Mouse (Mus musculus) cerebellum, adult 11-12 months (tissue): Measurements from ENCODE around the gene Cog2.
A peak's percentile ranks its signal among the peaks of the same experiment; 100 is the strongest.

Source experiments
- DNase-seq: peaks from one replicate; pipeline ENCODE4 v3.0.0; 2022

The Cog2 gene

GRCm38 (mm10) chr8:124572430-124572775 is 51.8 kb downstream of the Cog2 start:
- no peak for DNase-seq

- peak; percentile 84 for DNase-seq
These were observed 53.2 kb downstream of the Cog2 start for GRCm38 (mm10) chr8:124573552-124574340.

- no peak for DNase-seq
These were observed 55.2 kb downstream of the Cog2 start, which contains the start of gene Capn9 for GRCm38 (mm10) chr8:124575811-124576210. Gene Capn9, plus strand, starts transcription at chr8:124576111.

GRCm38 (mm10) chr8:124576751-124577150 is 56.2 kb downstream of the Cog2 start:
- no peak for DNase-seq

- peak; percentile 83 for DNase-seq
These were observed 65.3 kb downstream of the Cog2 start for GRCm38 (mm10) chr8:124585718-124586425.

DNA sequence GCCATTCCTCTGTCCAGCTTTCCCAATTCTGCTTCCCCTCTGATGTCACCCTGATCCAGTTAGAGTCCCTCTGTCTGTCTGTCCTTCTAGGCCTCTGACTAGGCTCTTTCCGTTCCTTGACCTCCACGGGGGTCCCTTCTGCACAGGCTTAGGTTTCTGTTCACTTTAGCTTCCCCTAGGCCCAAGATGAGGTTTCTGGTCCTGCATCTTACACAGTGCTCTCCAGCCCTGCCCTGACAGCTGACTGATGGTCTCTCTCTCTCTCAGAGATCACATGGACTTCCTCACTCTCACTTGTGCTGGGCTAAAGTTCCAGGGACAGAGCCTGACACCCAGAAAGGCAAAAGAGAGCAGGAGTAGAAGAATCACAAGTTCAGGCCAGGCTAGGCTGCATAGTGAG is 66.0 kb downstream of the Cog2 start:
- DNase-seq, result no peak

- DNase-seq, result no peak
These were observed 68.8 kb downstream of the Cog2 start for GRCm38 (mm10) chr8:124589393-124589792.
